ENCODE assay signal across 11 mouse cellular contexts in the genomic region with DNA sequence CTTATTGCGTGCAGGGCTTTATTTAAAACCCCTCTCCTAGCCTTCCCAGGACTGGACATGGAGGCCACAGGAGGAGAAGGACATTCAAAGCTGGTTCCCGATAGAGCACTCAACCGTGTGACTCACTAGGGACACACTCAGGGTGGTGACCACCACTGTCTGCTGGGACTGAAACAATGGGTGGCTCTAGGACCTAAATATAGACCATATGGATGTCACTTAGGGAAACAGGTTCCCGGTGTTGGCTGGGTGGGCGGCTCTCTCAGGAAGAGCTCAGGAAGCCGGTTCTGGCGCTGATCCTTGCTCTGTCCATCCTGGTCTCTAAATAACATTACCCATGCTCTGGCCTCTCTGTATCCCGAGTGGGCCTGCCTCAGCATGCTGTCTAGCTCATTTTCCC.
DNase-seq lines count a peak whose midpoint lies in the region; ATAC-seq and TF ChIP-seq lines count a peak whose summit lies in the region.
"Had no signal": no experiment of that assay in that cellular context is flagged by ENCODE, and none has a peak within 500 bp of the region (broad histone marks: within the 10 kb centered on the region; RNA-seq: fewer than 3 reads in every experiment).

No protein-coding gene starts in this region.

- no peaks in the 10 kb centered on the region for H3K9me3 ChIP-seq in lung, postnatal 0 days (ENCODE audit: low read length)
- H3K9me3 ChIP-seq: limb, embryonic 13.5 days; midbrain, embryonic 13.5 days had no signal

- H3K4me2 ChIP-seq in lung, postnatal 0 days (replicated peaks; ENCODE audit: low read depth, low read length): no peak overlapping the region
- H3K4me2 ChIP-seq: limb, embryonic 13.5 days; midbrain, embryonic 13.5 days had no signal

- H3K36me3 ChIP-seq in lung, postnatal 0 days (ENCODE audit: insufficient read depth, low read length): no peaks in the 10 kb centered on the region
- H3K36me3 ChIP-seq: limb, embryonic 13.5 days; midbrain, embryonic 13.5 days had no signal

- no peak overlapping the region for H3K4me3 ChIP-seq in lung, postnatal 0 days (ENCODE audit: low read depth, low read length)
- H3K4me3 ChIP-seq: limb, embryonic 13.5 days; midbrain, embryonic 13.5 days had no signal

- DNase-seq in adrenal gland, adult 2 months: peak; percentile 55
- no peak for DNase-seq in adrenal gland, postnatal 4 days (ENCODE audit: low spot score in 2 of 2)
- peak; percentile 76 for DNase-seq in heart, adult 8-10 months (ENCODE audit: low spot score)
- peak; percentile 64 for DNase-seq in kidney, adult 9 months
- DNase-seq in lung, postnatal 0 days (ENCODE audit: low spot score): peak; percentile 76
- no peak for DNase-seq in layer of hippocampus, postnatal 36 days
- no peak for DNase-seq in right cerebral cortex, postnatal 4 days

- 70% methylated on average over 8 of the region's 8 CpGs for WGBS in lung, postnatal 0 days

- no peak overlapping the region for H3K9ac ChIP-seq in lung, postnatal 0 days (replicated peaks; ENCODE audit: low read depth)
- H3K9ac ChIP-seq: limb, embryonic 13.5 days; midbrain, embryonic 13.5 days had no signal

- peak; percentile 85 for ATAC-seq in lung, postnatal 0 days
- no peak for ATAC-seq in erythroid progenitor cell, adult 5-6 weeks (replicated peaks; ENCODE audit: low FRiP score, poor library complexity, severe bottlenecking)
- ATAC-seq: intestine, postnatal 0 days; midbrain, embryonic 13.5 days had no signal

- no peaks in the 10 kb centered on the region for H3K27me3 ChIP-seq in lung, postnatal 0 days (replicated peaks; ENCODE audit: insufficient read depth, low read length)
- H3K27me3 ChIP-seq: limb, embryonic 13.5 days; midbrain, embryonic 13.5 days had no signal

- H3K4me1 ChIP-seq in lung, postnatal 0 days (ENCODE audit: insufficient read depth, low read depth, low read length): no peaks in the 10 kb centered on the region

- TF ChIP-seq EP300 in lung, postnatal 0 days (IDR thresholded peaks at IDR 0.05): peak; percentile 86

- peak overlapping the region; percentile 84 for H3K27ac ChIP-seq in lung, postnatal 0 days (ENCODE audit: low read length)
- H3K27ac ChIP-seq: limb, embryonic 13.5 days; midbrain, embryonic 13.5 days had no signal

- TF ChIP-seq CTCF in lung, postnatal 0 days (IDR thresholded peaks at IDR 0.05): no peak; the same call in 1 of the 2 replicates

Comparison
In these comparisons a context has a peak if more than half of its experiments do, and no peak if none do; other contexts are left out.
1. DNase-seq: peak in adrenal gland, adult 2 months (single experiment), heart, adult 8-10 months (single experiment), kidney, adult 9 months (single experiment) and lung, postnatal 0 days (single experiment); none in adrenal gland, postnatal 4 days (0 of 2), layer of hippocampus, postnatal 36 days (0 of 2) and right cerebral cortex, postnatal 4 days (single experiment).